Mouse (Mus musculus) gastrocnemius, postnatal 36 days (tissue): ENCODE results near the gene Syde1. TPM values are rescaled to one million over a fixed set of nuclear protein-coding genes. Genes with fewer than 3 reads are reported as not detected.

Source experiments
- DNase-seq, 2 experiments: peaks; one replicate each; pipeline ENCODE4 v3.0.0; 2022
- intact Hi-C: fragments of 180-260 bp; cut with DNase I; formaldehyde crosslinking; loops from one replicate; pipeline ENCODE4 v1.15.1; 2025
- total RNA-seq, 2 experiments: library from RNA; stranded (reverse); gene quantifications; 2 replicates each; pipeline ENCODE4 v1.2.3; 2021

Gene Syde1
- total RNA-seq, 2 experiments from 2014 or later: 3.4 to 3.5 TPM

DNA sequence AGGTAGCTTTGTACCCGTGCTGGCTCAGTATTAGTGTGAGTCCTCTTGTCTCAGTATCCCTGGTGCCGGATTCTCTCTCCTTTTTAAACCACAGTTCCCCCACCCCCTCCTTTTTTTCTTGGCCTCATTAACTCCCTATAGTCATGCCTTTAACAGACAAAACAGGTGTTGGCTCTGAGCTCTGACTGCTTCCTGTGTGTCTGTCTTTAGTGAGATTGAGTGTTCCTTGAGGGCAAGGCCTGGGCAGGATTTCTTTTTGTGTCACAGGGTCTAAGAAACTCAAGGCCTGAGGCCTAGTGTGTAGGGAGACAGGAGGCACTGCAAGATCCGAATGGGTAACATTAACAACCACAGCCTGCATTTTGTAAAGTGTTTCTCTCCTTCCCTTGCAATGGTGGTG lies 13.6 kb downstream of the Syde1 start:
- intact Hi-C loops: loop anchor here (10.0 kb wide), 1 partner anchor 583 kb away; no protein-coding TSS in a partner anchor
- DNase-seq: no peak

DNA sequence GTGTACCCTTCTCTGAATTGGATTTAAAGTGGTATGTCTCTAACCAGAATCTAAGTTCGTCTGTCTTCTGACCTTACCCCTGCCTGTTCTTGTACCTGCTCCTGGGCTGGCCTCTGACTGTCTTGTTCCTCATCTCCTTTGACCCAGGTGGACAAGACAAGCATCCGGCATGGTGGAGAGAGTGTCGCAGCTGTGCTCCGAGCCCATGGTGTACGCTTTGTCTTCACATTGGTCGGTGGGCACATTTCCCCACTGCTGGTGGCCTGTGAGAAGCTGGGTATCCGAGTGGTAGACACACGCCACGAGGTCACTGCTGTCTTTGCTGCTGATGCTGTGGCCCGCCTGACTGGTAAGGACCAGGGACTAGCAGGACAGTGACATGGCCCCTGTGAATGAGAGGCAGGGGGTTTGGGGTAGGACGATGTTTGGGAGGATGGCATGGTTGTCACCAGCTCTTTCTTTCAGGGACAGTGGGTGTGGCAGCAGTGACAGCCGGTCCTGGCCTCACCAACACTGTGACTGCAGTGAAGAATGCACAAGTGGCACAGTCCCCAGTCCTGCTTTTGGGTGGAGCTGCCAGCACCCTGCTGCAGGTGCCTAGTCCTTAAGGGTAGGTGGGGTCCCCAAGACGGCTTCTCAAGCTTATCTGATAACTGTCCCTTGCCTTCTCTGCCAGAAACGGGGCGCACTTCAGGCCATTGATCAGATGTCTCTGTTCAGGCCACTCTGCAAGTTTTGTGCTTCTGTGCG lies 15.2 kb downstream of the Syde1 start:
- no peak for DNase-seq
- intact Hi-C loops: loop anchor here (10.0 kb wide), 1 partner anchor 582 kb away; no protein-coding TSS in a partner anchor

DNA sequence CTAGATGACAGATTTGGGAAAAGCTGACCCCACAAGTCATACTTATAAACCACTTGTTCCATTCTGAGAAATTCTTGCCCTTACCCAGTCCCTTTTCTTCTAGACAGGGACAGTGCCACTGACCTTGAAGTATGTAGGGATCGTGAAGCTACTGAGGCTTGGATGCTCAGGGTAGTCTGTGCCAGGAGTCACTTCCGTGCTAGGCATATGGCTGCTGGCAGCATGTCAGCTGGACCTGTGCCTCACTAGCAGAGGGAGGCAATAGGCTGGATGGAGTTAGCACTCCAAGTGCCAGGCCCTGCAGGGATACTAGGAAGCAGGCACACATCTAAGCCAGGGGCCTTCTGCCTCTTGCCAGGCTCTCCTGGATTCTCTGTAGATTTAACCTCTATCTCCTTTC lies 16.1 kb downstream of the Syde1 start:
- intact Hi-C loops: loop anchor here (10.0 kb wide), 1 partner anchor 581 kb away; no protein-coding TSS in a partner anchor
- no peak for DNase-seq

DNA sequence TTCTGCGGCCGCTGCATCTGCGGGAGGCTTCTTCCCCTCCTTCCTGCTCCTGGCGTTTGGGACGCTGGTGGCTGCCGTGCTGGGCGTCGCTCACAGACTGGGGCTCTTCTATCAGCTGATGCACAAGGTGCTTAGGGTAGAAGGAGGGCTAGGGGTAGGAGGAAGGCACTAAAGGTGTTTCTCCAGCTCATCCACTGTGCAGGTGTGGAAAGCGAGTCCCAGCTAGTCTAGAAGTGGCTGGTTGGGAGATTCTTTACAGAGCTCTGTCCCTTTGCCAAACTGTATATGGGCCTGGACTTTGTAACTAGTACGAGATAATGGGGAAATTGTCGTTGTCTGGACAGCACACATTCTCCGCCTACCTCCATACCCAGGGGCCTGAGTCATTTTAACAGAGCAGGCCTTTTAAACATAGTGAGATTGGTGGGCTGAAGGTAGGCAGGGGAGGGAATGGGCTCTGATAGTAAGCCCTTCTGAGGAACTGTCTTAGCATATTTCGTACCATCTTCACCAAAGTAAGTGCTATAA lies 16.6 kb downstream of the Syde1 start:
- intact Hi-C loops: loop anchor here (10.0 kb wide), 1 partner anchor 580 kb away; no protein-coding TSS in a partner anchor
- no peak for DNase-seq

DNA sequence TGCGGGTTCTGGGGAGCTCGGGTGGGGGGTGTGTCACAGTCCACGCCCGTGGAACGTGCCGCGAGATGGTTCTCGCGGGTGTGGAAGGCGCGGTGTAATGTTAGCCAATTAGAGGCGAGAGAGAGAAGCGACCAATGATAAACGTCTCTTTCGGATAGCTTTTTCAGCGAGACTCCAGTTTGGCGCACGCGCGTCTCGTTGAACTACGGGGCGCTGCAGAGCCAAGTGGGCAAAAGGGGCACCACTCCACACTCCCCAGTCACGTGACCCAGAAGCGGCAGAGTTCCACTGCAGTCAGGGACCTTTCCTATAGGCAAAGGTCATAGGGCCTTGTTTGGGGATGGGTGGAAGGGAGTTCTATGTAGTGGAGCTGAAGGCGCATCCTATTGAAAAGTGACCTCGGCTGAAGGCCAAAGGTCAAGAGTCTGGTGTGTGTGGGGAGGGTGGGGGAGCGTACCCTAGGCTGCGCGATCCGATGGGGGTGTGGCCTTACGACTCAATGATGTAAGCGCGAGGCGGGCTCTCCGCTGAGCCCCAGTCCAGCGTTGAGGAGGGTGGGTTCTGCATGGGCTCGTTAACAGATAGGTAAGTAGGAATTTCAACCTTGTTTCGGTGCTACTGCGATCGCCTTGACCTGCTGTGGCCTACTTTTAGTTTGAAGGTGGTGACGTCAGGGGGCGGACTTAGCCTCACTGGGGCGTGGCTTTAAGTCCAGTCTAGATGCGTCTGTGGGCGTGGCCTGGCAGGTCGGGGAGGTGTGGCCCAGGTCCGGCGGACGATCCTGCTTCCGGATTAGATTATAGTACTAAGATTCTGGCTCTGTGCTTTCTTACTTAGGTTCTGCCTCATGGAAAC lies 17.3 kb downstream of the Syde1 start, which contains the start of gene Ilvbl:
TSS of gene Ilvbl (plus strand) at position 97 of the 855 bp plus-strand sequence.
- intact Hi-C loops: loop anchor here (10.0 kb wide), 1 partner anchor 580 kb away; no protein-coding TSS in a partner anchor
- DNase-seq: peak; percentile 91 to 95

DNA sequence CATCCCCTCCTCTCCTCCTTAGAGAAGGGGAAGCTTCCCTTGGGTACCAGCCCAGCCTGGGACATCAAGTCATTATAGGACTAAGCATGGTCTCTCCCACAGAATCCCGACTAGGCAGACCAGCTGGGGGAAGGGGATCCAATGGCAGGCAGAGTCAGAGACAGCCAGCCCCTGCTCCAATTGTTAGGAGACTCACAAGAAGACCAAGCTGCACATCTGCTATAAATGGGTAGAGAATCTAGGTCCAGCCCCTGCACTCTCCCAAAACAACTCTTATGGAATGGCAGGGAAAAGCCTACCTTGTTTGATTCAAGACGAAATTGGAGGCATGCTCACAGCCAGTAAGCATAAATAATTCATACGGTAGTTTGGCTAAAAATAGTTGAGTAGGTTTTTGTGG lies 18.5 kb downstream of the Syde1 start:
- intact Hi-C loops: loop anchor here (10.0 kb wide), 1 partner anchor 578 kb away; no protein-coding TSS in a partner anchor

DNA sequence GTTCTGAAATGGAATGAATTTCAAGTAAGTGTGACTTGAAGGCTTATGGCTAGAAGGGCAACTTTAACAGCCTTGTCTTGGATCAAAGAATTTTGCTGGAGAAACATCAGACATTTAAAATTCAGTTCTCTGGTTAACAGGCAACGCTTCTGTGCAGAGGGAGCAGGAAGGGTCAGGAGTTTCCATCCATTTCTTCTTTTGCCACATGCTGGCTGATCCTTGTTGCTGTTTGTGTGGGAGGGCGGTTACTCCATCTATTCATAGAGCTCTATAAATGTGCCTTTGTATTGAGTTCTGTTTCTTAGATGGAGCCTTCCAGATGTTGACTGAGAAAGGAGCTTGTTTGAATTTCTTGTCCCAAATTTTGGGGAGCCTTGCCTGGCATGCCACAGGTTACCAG lies 20.9 kb downstream of the Syde1 start:
- no peak for DNase-seq
- intact Hi-C loops: loop anchor here (10.0 kb wide), 1 partner anchor 576 kb away; no protein-coding TSS in a partner anchor

More for the DNA sequence above, 18.5 kb downstream of the Syde1 start:
- no peak for DNase-seq

DNA sequence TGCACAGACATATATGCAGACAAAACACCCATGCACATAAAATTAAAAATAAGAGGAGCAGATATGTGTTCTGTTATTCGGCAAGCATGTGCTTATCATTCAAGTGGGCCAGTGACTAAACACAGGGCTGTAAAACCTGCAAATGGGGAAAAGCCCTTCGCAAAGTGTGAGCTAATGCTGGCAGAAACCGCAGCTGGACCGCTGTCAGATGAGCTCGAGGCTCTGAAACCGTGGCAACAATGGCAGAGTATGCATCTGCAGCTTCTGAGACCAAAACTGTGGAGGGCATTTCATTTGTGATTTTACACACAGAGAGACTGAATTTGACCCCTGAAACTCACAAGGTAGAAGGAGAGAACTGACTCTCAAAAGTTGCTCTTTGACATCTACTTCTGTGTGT lies 21.3 kb downstream of the Syde1 start:
- intact Hi-C loops: loop anchor here (10.0 kb wide), 1 partner anchor 576 kb away; no protein-coding TSS in a partner anchor
- no peak for DNase-seq

DNA sequence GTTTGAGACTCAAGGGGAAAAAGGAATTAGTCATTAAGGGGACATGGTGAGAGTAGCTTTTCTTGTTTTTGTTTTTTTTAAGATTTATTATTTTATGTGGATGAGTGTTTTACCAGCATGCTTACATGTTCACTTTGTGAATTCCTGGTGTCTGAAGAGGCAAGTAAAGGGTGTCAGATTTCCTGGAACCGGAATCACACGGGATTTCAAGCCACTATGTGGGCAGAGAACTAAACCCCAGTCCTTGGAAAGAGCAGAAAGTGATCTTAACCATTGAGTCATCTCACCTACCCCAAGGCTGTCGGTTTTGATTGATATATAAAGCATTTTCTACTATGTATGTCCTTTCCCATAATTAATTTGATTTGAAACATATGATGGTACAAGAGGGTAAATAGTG lies 22.1 kb downstream of the Syde1 start:
- DNase-seq: no peak
- intact Hi-C loops: loop anchor here (10.0 kb wide), 1 partner anchor 575 kb away; no protein-coding TSS in a partner anchor

DNA sequence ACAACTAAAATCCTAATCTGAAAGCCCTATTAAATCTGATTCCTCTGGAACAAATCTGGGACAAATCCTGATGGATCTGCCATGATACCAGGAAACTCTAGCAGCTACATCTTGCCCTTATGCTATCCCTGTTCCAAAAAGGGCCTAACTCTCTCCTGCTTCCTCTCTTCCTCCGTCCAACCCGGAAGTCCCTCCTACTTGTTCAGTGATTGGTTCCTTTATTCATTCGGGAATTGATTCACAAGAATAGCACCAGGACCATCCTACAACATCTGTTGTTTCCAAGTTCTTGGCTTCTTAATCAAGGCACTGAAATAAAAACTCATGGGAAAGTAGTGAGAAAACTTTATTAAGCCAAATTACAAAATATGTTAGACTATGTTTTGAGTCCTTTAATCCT lies 22.6 kb downstream of the Syde1 start:
- intact Hi-C loops: no loop called here
- no peak for DNase-seq

DNA sequence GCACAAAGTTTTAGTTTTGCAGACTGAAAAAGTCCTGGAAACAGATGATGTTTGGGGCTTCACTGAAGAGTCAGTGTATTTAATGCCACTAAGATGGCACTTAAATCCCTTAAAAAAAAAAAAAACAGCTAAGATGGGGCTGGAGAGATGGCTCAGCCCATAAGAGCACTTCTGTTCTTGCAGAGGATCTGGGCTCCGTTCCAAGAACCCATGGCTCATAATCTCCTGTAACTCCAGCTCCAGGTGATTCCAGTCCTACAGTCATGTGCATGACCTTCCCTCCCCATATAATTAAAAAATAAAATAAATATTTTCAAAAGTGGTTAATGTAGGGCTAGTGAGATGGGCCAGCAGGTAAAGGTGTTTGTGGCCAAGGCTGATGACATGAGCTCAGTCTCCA lies 26.7 kb downstream of the Syde1 start:
- DNase-seq: no peak

DNA sequence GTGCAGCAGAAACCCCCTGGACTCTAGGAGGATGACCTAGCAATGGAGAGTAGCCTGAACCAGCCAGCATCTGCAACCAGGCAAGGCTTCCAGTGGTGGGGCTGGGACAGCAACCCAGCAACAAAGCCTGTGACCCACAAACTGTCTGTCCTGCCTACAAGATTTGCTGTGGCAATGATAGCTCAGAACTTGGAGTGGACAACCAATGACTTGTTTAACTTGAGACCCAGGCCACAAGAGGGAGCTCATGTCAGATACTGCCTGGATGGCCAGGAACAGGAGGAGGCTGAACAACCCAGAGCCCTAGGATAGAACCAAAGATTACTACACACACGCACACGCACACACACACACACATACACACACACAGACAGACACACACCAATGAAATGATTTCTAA lies 50.8 kb downstream of the Syde1 start:
- intact Hi-C loops: no loop called here
- no peak for DNase-seq

More for the DNA sequence above, 26.7 kb downstream of the Syde1 start:
- intact Hi-C loops: no loop called here

Other genes with a start within 250 kb of the Syde1 start
- gene Agpat3, start 239.5 kb downstream of the Syde1 start, total RNA-seq: 100 to 1,000 TPM; 106 to 126 TPM
- 10 to 100 TPM; 53.3 to 63.7 TPM for gene Rrp1, start 178.9 kb downstream of the Syde1 start, total RNA-seq
- 10 to 100 TPM; 13.6 to 13.8 TPM for gene Cstb, start 166.3 kb downstream of the Syde1 start, total RNA-seq
- gene Pdxk, start 127.0 kb downstream of the Syde1 start, total RNA-seq: 1 to 10 TPM; 5.1 to 6.6 TPM
- not detected for gene Olfr1358, start 74.5 kb downstream of the Syde1 start, total RNA-seq
- 10 to 100 TPM; 15.8 to 19.6 TPM for gene Ilvbl, start 17.6 kb downstream of the Syde1 start, total RNA-seq
- gene Olfr1357, start 26.1 kb upstream of the Syde1 start, total RNA-seq: not detected
- not detected for gene Casp14, start 126.3 kb upstream of the Syde1 start, total RNA-seq
- gene Ccdc105, start 161.1 kb upstream of the Syde1 start, total RNA-seq: not detected
- gene Slc1a6, start 188.5 kb upstream of the Syde1 start, total RNA-seq: not detected